Mouse (Mus musculus): ENCODE measurements at regions not wholly inside any gene's neighbourhood (a gene's known extent, or its start where the extent isn't known, plus 50 kb on each side); places are given as distances from the start of the nearest gene placed in this dataset.

GRCm38 (mm10) chr4:45703997-45704396, 94.8 kb upstream of the Aldh1b1 start:
- no peak for TF ChIP-seq USF1 (IDR thresholded peaks at IDR 0.05; ENCODE audit: low read depth)
- TF ChIP-seq CEBPB (IDR thresholded peaks at IDR 0.05; ENCODE audit: low read depth) = no peak
- no peak for TF ChIP-seq CTCF (IDR thresholded peaks at IDR 0.05; ENCODE audit: control insufficient read depth, insufficient read depth, insufficient read length)
